Mouse (Mus musculus) MEL (cell line): ENCODE data around the gene Abca7. TPM values are rescaled to one million over a fixed set of nuclear protein-coding genes. Genes with fewer than 3 reads are reported as not detected.
A peak's percentile ranks its signal among the peaks of the same experiment; 100 is the strongest.

Source experiments
- DNase-seq: peaks from one replicate; pipeline ENCODE4 v3.0.0; 2011; ENCODE audit warnings: low read depth, low spot score
- H3K27ac ChIP-seq: 2 replicates; pipeline ENCODE4 v1.5.1; 2012; ENCODE audit warnings: low read depth, mild to moderate bottlenecking, control low read depth, low read length, moderate library complexity; ENCODE audit not compliant: control insufficient read depth
- H3K27me3 ChIP-seq, 2 experiments: fragments of 150-350 bp in 1 of 2; sonication (generic) in 1 of 2; 2 replicates each; pipeline ENCODE4 v1.6.1; 2012; ENCODE audit warnings: low read length in 2 of 2, mild to moderate bottlenecking in 2 of 2, improper control_type of control experiment in 1 of 2, moderate library complexity in 1 of 2; ENCODE audit not compliant: insufficient read depth in 2 of 2, control insufficient read depth in 1 of 2
- H3K36me3 ChIP-seq, 2 experiments: 2 replicates each; pipeline ENCODE4 v1.6.1; 2012 to 2014; ENCODE audit warnings: low read length in 2 of 2, improper control_type of control experiment in 1 of 2, inconsistent platforms in 1 of 2, mild to moderate bottlenecking in 1 of 2; ENCODE audit not compliant: insufficient read depth in 2 of 2, control insufficient read depth in 1 of 2
- H3K4me1 ChIP-seq, 2 experiments: fragments of 150-350 bp in 1 of 2; sonication (generic) in 1 of 2; 2 replicates each; pipeline ENCODE4 v1.6.1; 2012; ENCODE audit warnings: low read length in 2 of 2, improper control_type of control experiment in 1 of 2, mild to moderate bottlenecking in 1 of 2; ENCODE audit not compliant: insufficient read depth in 2 of 2, control insufficient read depth in 1 of 2
- H3K4me3 ChIP-seq, 2 experiments: fragments of 150-350 bp in 1 of 2; sonication (generic) in 1 of 2; 2 replicates each; pipeline ENCODE4 v1.5.1; 2012; ENCODE audit warnings: low read depth in 2 of 2, low read length in 2 of 2, mild to moderate bottlenecking in 2 of 2, moderate library complexity in 2 of 2, control low read depth in 1 of 2, improper control_type of control experiment in 1 of 2; ENCODE audit not compliant: control insufficient read depth in 1 of 2, insufficient read depth in 1 of 2
- H3K79me2 ChIP-seq: 2 replicates; pipeline ENCODE4 v1.6.1; 2012; ENCODE audit warnings: mild to moderate bottlenecking, low read length, moderate library complexity; ENCODE audit not compliant: control insufficient read depth, poor library complexity, insufficient read depth
- H3K9ac ChIP-seq: 2 replicates; pipeline ENCODE4 v1.6.1; 2012; ENCODE audit warnings: low read depth, mild to moderate bottlenecking, control low read depth, low read length, moderate library complexity; ENCODE audit not compliant: control insufficient read depth, poor library complexity, severe bottlenecking
- H3K9me3 ChIP-seq: fragments of 150-350 bp; sonication (generic); replicated peaks from 2 replicates; pipeline ENCODE4 v1.6.1; 2012; ENCODE audit warnings: mild to moderate bottlenecking, low read length, improper control_type of control experiment, moderate library complexity; ENCODE audit not compliant: insufficient read depth
- BHLHE40 ChIP-seq: IDR thresholded peaks from 2 replicates; pipeline ENCODE4 v1.6.1; 2012; ENCODE audit warnings: low read depth, mild to moderate bottlenecking, inconsistent platforms, low read length, improper control_type of control experiment, borderline replicate concordance
- ELF1 ChIP-seq: IDR thresholded peaks from 2 replicates; pipeline ENCODE4 v1.6.1; 2014; ENCODE audit warnings: low read depth, mild to moderate bottlenecking, inconsistent platforms, low read length, improper control_type of control experiment, moderate library complexity
- ETS1 ChIP-seq: IDR thresholded peaks from 2 replicates; pipeline ENCODE4 v1.6.1; 2012; ENCODE audit warnings: low read depth, mild to moderate bottlenecking, inconsistent platforms, low read length, improper control_type of control experiment, moderate library complexity
- GABPA ChIP-seq: IDR thresholded peaks from 2 replicates; pipeline ENCODE4 v1.6.1; 2012; ENCODE audit warnings: low read depth, mild to moderate bottlenecking, inconsistent platforms, low read length, improper control_type of control experiment, moderate library complexity
- GATA1 ChIP-seq: IDR thresholded peaks from 2 replicates; pipeline ENCODE4 v1.6.1; 2011; ENCODE audit warnings: low read depth, low read length, improper control_type of control experiment
- MAFK ChIP-seq: IDR thresholded peaks from 2 replicates; pipeline ENCODE4 v1.6.1; 2011; ENCODE audit warnings: low read depth, mild to moderate bottlenecking, low read length, improper control_type of control experiment, borderline replicate concordance
- MAX ChIP-seq: IDR thresholded peaks from 2 replicates; pipeline ENCODE4 v1.6.1; 2011; ENCODE audit warnings: low read length, improper control_type of control experiment
- MAZ ChIP-seq: IDR thresholded peaks from 2 replicates; pipeline ENCODE4 v1.6.1; 2012; ENCODE audit warnings: low read depth, mild to moderate bottlenecking, inconsistent platforms, low read length, improper control_type of control experiment
- MEF2A ChIP-seq: IDR thresholded peaks from 2 replicates; pipeline ENCODE4 v1.6.1; 2014; ENCODE audit warnings: low read depth, mild to moderate bottlenecking, inconsistent platforms, low read length, improper control_type of control experiment; ENCODE audit not compliant: poor library complexity, insufficient replicate concordance, severe bottlenecking; ENCODE audit errors: extremely low read depth
- MXI1 ChIP-seq: IDR thresholded peaks from 2 replicates; pipeline ENCODE4 v1.6.1; 2011; ENCODE audit warnings: mild to moderate bottlenecking, low read depth, low read length, improper control_type of control experiment
- MYB ChIP-seq: IDR thresholded peaks from 2 replicates; pipeline ENCODE4 v1.6.1; 2011; ENCODE audit warnings: mild to moderate bottlenecking, low read depth, low read length, improper control_type of control experiment
- NELFE ChIP-seq: IDR thresholded peaks from 2 replicates; pipeline ENCODE4 v1.6.1; 2011; ENCODE audit warnings: low read depth, low read length, improper control_type of control experiment
- POLR2AphosphoS2 ChIP-seq: IDR thresholded peaks from 2 replicates; pipeline ENCODE4 v1.6.1; 2011; ENCODE audit warnings: low read length, improper control_type of control experiment
- POLR2AphosphoS5 ChIP-seq: IDR thresholded peaks from 2 replicates; pipeline ENCODE4 v1.6.1; 2012; ENCODE audit warnings: low read depth, borderline replicate concordance, mild to moderate bottlenecking, inconsistent platforms, low read length, moderate library complexity, mixed read lengths
- RAD21 ChIP-seq: IDR thresholded peaks from 2 replicates; pipeline ENCODE4 v1.6.1; 2011; ENCODE audit warnings: mild to moderate bottlenecking, low read depth, low read length, improper control_type of control experiment
- RCOR1 ChIP-seq: IDR thresholded peaks from 2 replicates; pipeline ENCODE4 v1.6.1; 2012; ENCODE audit warnings: low read depth, mild to moderate bottlenecking, inconsistent platforms, low read length, improper control_type of control experiment
- TAL1 ChIP-seq: IDR thresholded peaks from 2 replicates; pipeline ENCODE4 v1.6.1; 2012; ENCODE audit warnings: mild to moderate bottlenecking, inconsistent platforms, low read length, moderate library complexity, mixed read lengths
- TBP ChIP-seq: IDR thresholded peaks from 2 replicates; pipeline ENCODE4 v1.8.0; 2011; ENCODE audit warnings: low read depth, low read length, improper control_type of control experiment
- TCF12 ChIP-seq: IDR thresholded peaks from 2 replicates; pipeline ENCODE4 v1.6.1; 2014; ENCODE audit warnings: low read depth, mild to moderate bottlenecking, inconsistent platforms, low read length, improper control_type of control experiment, moderate library complexity
- USF2 ChIP-seq, 2 experiments: IDR thresholded peaks; 2 replicates each; pipeline ENCODE4 v1.6.1; 2011 to 2012; ENCODE audit warnings: improper control_type of control experiment in 2 of 2, low read length in 2 of 2, borderline replicate concordance in 1 of 2, inconsistent platforms in 1 of 2, low read depth in 1 of 2, mild to moderate bottlenecking in 1 of 2; ENCODE audit not compliant: insufficient read depth in 1 of 2
- ZC3H11A ChIP-seq: IDR thresholded peaks from 2 replicates; pipeline ENCODE4 v1.6.1; 2012; ENCODE audit warnings: low read depth, mild to moderate bottlenecking, inconsistent platforms, low read length, improper control_type of control experiment
- ZNF384 ChIP-seq: IDR thresholded peaks from 2 replicates; pipeline ENCODE4 v1.6.1; 2012; ENCODE audit warnings: low read depth, mild to moderate bottlenecking, inconsistent platforms, low read length, improper control_type of control experiment
- polyA plus RNA-seq, 2 experiments: library from polyadenylated mRNA; stranded (reverse) in 1 of 2; unstranded in 1 of 2; fragments of >175 nt in 1 of 2; fragments of >200 nt in 1 of 2; gene quantifications; 2 replicates each; pipeline versions ENCODE4 v1.2.1 to v1.2.4; 2012; ENCODE audit warnings: low replicate concordance in 2 of 2, low read depth in 1 of 2; ENCODE audit not compliant: insufficient read length in 2 of 2, insufficient read depth in 1 of 2, missing spikeins in 1 of 2
- total RNA-seq: library from RNA; depleted of rRNA; stranded (reverse); fragments of 300-350 nt; gene quantifications from 2 replicates; pipeline ENCODE4 v1.2.3, GENCODE M21; 2012

Gene Abca7
- total and polyA plus RNA-seq, 3 experiments = 7.7 to 16.8 TPM; not detected in 1

DNA sequence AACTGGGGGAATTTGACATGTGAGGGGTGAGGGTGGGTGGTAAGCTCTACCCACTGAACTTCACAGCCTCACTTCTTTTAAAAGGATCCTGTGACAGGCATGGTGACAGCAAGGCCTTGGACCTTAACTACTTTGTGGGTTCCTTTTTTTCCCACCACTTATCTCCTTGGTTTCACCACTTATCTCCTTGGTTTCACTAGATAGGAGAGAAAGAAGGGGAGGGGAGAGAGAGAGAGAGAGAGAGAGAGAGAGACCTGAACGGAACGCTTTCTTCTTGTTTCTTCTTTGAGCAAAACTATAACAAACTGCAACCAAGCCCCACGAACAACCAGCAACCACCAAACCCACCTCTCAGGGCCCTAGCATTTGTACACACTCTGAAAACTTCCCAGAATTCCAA lies 52.5 kb downstream of the Abca7 start (continued):
- TF ChIP-seq BHLHE40 (no peak), USF2 (IDR thresholded peaks at IDR 0.05; ENCODE audit: borderline replicate concordance in 1 of 2, insufficient read depth in 1 of 2, low read depth in 1 of 2, low read length in 2 of 2) (no peak), TCF12 (peak; percentile 84), MXI1 (peak; percentile 92), ELF1 (peak; percentile 57; the same call in 1 of the 2 replicates), GABPA (no peak), NELFE (no peak), ZC3H11A (no peak), MYB (no peak), MAFK (peak; percentile 84), TAL1 (no peak), MAX (peak; percentile 57; the same call in 1 of the 2 replicates)

- peak overlapping the region; percentile 51 for H3K27ac ChIP-seq
Measured at GRCm38 (mm10) chr10:80050244-80050643, 54.0 kb downstream of the Abca7 start.

DNA sequence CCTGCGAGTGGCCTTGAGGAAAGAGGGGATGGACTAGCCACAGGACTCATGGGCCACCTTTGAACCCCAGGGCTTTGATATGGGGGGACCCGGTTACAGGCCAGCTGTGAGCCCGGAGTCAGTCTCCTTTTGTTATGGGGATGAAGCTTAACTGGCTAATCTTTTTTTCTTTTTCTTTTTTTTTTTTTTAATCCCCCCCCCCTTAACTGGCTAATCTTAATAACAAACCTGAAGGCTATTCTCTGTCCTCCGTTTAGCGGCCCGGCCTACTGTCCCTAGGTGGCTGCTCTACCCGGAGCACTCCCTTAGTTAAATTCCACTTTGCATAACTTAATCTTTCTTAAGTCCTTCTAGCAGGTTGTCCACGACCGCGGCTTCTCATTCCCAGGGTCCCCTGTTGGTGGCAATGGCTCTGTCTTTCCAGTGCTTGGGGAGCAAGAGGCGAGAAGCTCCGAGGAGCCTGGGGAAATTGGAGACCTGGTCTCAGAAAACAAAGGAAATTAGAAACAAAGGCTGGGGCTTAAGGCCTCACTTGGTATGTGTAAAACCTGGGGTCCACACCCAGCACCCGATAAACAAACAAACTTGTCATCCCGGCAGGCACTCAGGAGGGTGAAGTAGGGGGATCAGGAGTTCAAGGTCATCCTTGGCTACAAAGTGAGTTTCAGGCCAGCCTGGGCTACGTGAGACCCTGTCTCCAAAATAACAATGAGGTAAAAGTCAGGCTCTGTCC lies 54.8 kb downstream of the Abca7 start:
- no peak overlapping the region for H3K4me3 ChIP-seq
- peak overlapping the region; percentile 51 for H3K27ac ChIP-seq
- peaks cover 0 to 44% of the 10 kb centered on the region in 2 experiments; a peak in 2 of 4 replicates for H3K36me3 ChIP-seq
- TF ChIP-seq ZNF384 (0 out of 2 replicates have a peak, but pooled peaks have one; percentile 16), ETS1 (no peak)
- TF ChIP-seq, all 39 proteins: peak for 1
- DNase-seq = no peak
- Histone ChIP-seq H3K27me3 (no peaks in the 10 kb centered on the region), H3K9me3 (no peaks in the 10 kb centered on the region), H3K4me1 (peaks cover 22 to 42% of the 10 kb centered on the region in 2 experiments), H3K9ac (peak overlapping the region; percentile 39), H3K79me2 (peaks cover 20% of the 10 kb centered on the region)

More at GRCm38 (mm10) chr10:80050244-80050643, 54.0 kb downstream of the Abca7 start:
- peak overlapping the region; percentile 39 for H3K9ac ChIP-seq
- H3K79me2 ChIP-seq = peaks cover 17% of the 10 kb centered on the region
- no peak for TF ChIP-seq RAD21
- no peak for TF ChIP-seq MAZ
- TF ChIP-seq RCOR1 = no peak
- TF ChIP-seq POLR2AphosphoS2 = no peak
- no peak for TF ChIP-seq TBP
- no peak for TF ChIP-seq MEF2A
- no peak for TF ChIP-seq GATA1
- TF ChIP-seq TCF12 = no peak
- TF ChIP-seq ETS1 = no peak
- no peak for TF ChIP-seq POLR2AphosphoS5
- no peaks in the 10 kb centered on the region for H3K27me3 ChIP-seq
- H3K4me3 ChIP-seq = no peak overlapping the region
- peaks cover 22 to 39% of the 10 kb centered on the region in 2 experiments for H3K4me1 ChIP-seq
- H3K9me3 ChIP-seq = no peaks in the 10 kb centered on the region
- DNase-seq = no peak
- peaks cover 0 to 38% of the 10 kb centered on the region in 2 experiments; a peak in 2 of 4 replicates for H3K36me3 ChIP-seq
